Mouse (Mus musculus) MEL (cell line): Measurements from ENCODE around the gene Herc4. TPM values are rescaled to one million over a fixed set of nuclear protein-coding genes. Genes with fewer than 3 reads are reported as not detected.

Source experiments
- DNase-seq: peaks from one replicate; pipeline ENCODE4 v3.0.0; 2011; ENCODE audit warnings: low read depth, low spot score
- H3K27ac ChIP-seq: 2 replicates; pipeline ENCODE4 v1.5.1; 2012; ENCODE audit warnings: low read depth, mild to moderate bottlenecking, control low read depth, low read length, moderate library complexity; ENCODE audit not compliant: control insufficient read depth
- H3K27me3 ChIP-seq, 2 experiments: fragments of 150-350 bp in 1 of 2; sonication (generic) in 1 of 2; 2 replicates each; pipeline ENCODE4 v1.6.1; 2012; ENCODE audit warnings: low read length in 2 of 2, mild to moderate bottlenecking in 2 of 2, improper control_type of control experiment in 1 of 2, moderate library complexity in 1 of 2; ENCODE audit not compliant: insufficient read depth in 2 of 2, control insufficient read depth in 1 of 2
- H3K36me3 ChIP-seq, 2 experiments: 2 replicates each; pipeline ENCODE4 v1.6.1; 2012 to 2014; ENCODE audit warnings: low read length in 2 of 2, improper control_type of control experiment in 1 of 2, inconsistent platforms in 1 of 2, mild to moderate bottlenecking in 1 of 2; ENCODE audit not compliant: insufficient read depth in 2 of 2, control insufficient read depth in 1 of 2
- H3K4me1 ChIP-seq, 2 experiments: fragments of 150-350 bp in 1 of 2; sonication (generic) in 1 of 2; 2 replicates each; pipeline ENCODE4 v1.6.1; 2012; ENCODE audit warnings: low read length in 2 of 2, improper control_type of control experiment in 1 of 2, mild to moderate bottlenecking in 1 of 2; ENCODE audit not compliant: insufficient read depth in 2 of 2, control insufficient read depth in 1 of 2
- H3K4me3 ChIP-seq, 2 experiments: fragments of 150-350 bp in 1 of 2; sonication (generic) in 1 of 2; 2 replicates each; pipeline ENCODE4 v1.5.1; 2012; ENCODE audit warnings: low read depth in 2 of 2, low read length in 2 of 2, mild to moderate bottlenecking in 2 of 2, moderate library complexity in 2 of 2, control low read depth in 1 of 2, improper control_type of control experiment in 1 of 2; ENCODE audit not compliant: control insufficient read depth in 1 of 2, insufficient read depth in 1 of 2
- H3K79me2 ChIP-seq: 2 replicates; pipeline ENCODE4 v1.6.1; 2012; ENCODE audit warnings: mild to moderate bottlenecking, low read length, moderate library complexity; ENCODE audit not compliant: control insufficient read depth, poor library complexity, insufficient read depth
- H3K9ac ChIP-seq: 2 replicates; pipeline ENCODE4 v1.6.1; 2012; ENCODE audit warnings: low read depth, mild to moderate bottlenecking, control low read depth, low read length, moderate library complexity; ENCODE audit not compliant: control insufficient read depth, poor library complexity, severe bottlenecking
- H3K9me3 ChIP-seq: fragments of 150-350 bp; sonication (generic); replicated peaks from 2 replicates; pipeline ENCODE4 v1.6.1; 2012; ENCODE audit warnings: mild to moderate bottlenecking, low read length, improper control_type of control experiment, moderate library complexity; ENCODE audit not compliant: insufficient read depth
- BHLHE40 ChIP-seq: IDR thresholded peaks from 2 replicates; pipeline ENCODE4 v1.6.1; 2012; ENCODE audit warnings: low read depth, mild to moderate bottlenecking, inconsistent platforms, low read length, improper control_type of control experiment, borderline replicate concordance
- CHD2 ChIP-seq: IDR thresholded peaks from 2 replicates; pipeline ENCODE4 v1.6.1; 2011; ENCODE audit warnings: low read length, improper control_type of control experiment
- ELF1 ChIP-seq: IDR thresholded peaks from 2 replicates; pipeline ENCODE4 v1.6.1; 2014; ENCODE audit warnings: low read depth, mild to moderate bottlenecking, inconsistent platforms, low read length, improper control_type of control experiment, moderate library complexity
- GATA1 ChIP-seq: IDR thresholded peaks from 2 replicates; pipeline ENCODE4 v1.6.1; 2011; ENCODE audit warnings: low read depth, low read length, improper control_type of control experiment
- KAT2A ChIP-seq: conservative IDR thresholded peaks from 2 replicates; pipeline ENCODE4 v1.6.1; 2012; ENCODE audit warnings: low read depth, low read length, improper control_type of control experiment, inconsistent platforms
- MEF2A ChIP-seq: IDR thresholded peaks from 2 replicates; pipeline ENCODE4 v1.6.1; 2014; ENCODE audit warnings: low read depth, mild to moderate bottlenecking, inconsistent platforms, low read length, improper control_type of control experiment; ENCODE audit not compliant: poor library complexity, insufficient replicate concordance, severe bottlenecking; ENCODE audit errors: extremely low read depth
- MYC ChIP-seq: IDR thresholded peaks from 2 replicates; pipeline ENCODE4 v1.6.1; 2011; ENCODE audit warnings: low read depth, mild to moderate bottlenecking, low read length, improper control_type of control experiment, moderate library complexity
- NELFE ChIP-seq: IDR thresholded peaks from 2 replicates; pipeline ENCODE4 v1.6.1; 2011; ENCODE audit warnings: low read depth, low read length, improper control_type of control experiment
- POLR2AphosphoS5 ChIP-seq: IDR thresholded peaks from 2 replicates; pipeline ENCODE4 v1.6.1; 2012; ENCODE audit warnings: low read depth, borderline replicate concordance, mild to moderate bottlenecking, inconsistent platforms, low read length, moderate library complexity, mixed read lengths
- RCOR1 ChIP-seq: IDR thresholded peaks from 2 replicates; pipeline ENCODE4 v1.6.1; 2012; ENCODE audit warnings: low read depth, mild to moderate bottlenecking, inconsistent platforms, low read length, improper control_type of control experiment
- SIN3A ChIP-seq: IDR thresholded peaks from 2 replicates; pipeline ENCODE4 v1.6.1; 2012; ENCODE audit warnings: low read length, improper control_type of control experiment, inconsistent platforms
- TAL1 ChIP-seq: IDR thresholded peaks from 2 replicates; pipeline ENCODE4 v1.6.1; 2012; ENCODE audit warnings: mild to moderate bottlenecking, inconsistent platforms, low read length, moderate library complexity, mixed read lengths
- TBP ChIP-seq: IDR thresholded peaks from 2 replicates; pipeline ENCODE4 v1.8.0; 2011; ENCODE audit warnings: low read depth, low read length, improper control_type of control experiment
- TCF12 ChIP-seq: IDR thresholded peaks from 2 replicates; pipeline ENCODE4 v1.6.1; 2014; ENCODE audit warnings: low read depth, mild to moderate bottlenecking, inconsistent platforms, low read length, improper control_type of control experiment, moderate library complexity
- ZC3H11A ChIP-seq: IDR thresholded peaks from 2 replicates; pipeline ENCODE4 v1.6.1; 2012; ENCODE audit warnings: low read depth, mild to moderate bottlenecking, inconsistent platforms, low read length, improper control_type of control experiment
- ZKSCAN1 ChIP-seq: IDR thresholded peaks from 2 replicates; pipeline ENCODE4 v1.6.1; 2012; ENCODE audit warnings: low read depth, mild to moderate bottlenecking, inconsistent platforms, low read length, improper control_type of control experiment, moderate library complexity
- polyA plus RNA-seq, 2 experiments: library from polyadenylated mRNA; stranded (reverse) in 1 of 2; unstranded in 1 of 2; fragments of >175 nt in 1 of 2; fragments of >200 nt in 1 of 2; gene quantifications; 2 replicates each; pipeline versions ENCODE4 v1.2.1 to v1.2.4; 2012; ENCODE audit warnings: low replicate concordance in 2 of 2, low read depth in 1 of 2; ENCODE audit not compliant: insufficient read length in 2 of 2, insufficient read depth in 1 of 2, missing spikeins in 1 of 2
- total RNA-seq: library from RNA; depleted of rRNA; stranded (reverse); fragments of 300-350 nt; gene quantifications from 2 replicates; pipeline ENCODE4 v1.2.3, GENCODE M21; 2012

Gene Herc4
- total and polyA plus RNA-seq, 3 experiments: 37.1 to 140 (median 57.1) TPM

- TF ChIP-seq NELFE (peak; percentile 93), RCOR1 (no peak), MYC (peak; percentile 47; the same call in 1 of the 2 replicates)
Measured at GRCm38 (mm10) chr10:63243493-63244054, at the start of gene Herc4 (continued).

- H3K36me3 ChIP-seq: no peaks in the 10 kb centered on the region
- no peaks in the 10 kb centered on the region for H3K79me2 ChIP-seq
- no peaks in the 10 kb centered on the region for H3K9me3 ChIP-seq
- H3K27ac ChIP-seq: no peak overlapping the region
- no peaks in the 10 kb centered on the region for H3K4me1 ChIP-seq
- TF ChIP-seq TAL1: no peak
- TF ChIP-seq TBP: no peak
- TF ChIP-seq, all 39 proteins: peak for 0
- Histone ChIP-seq H3K4me3 (no peak overlapping the region), H3K27me3 (peaks cover 0 to 2% of the 10 kb centered on the region in 2 experiments; a peak in 1 of 4 replicates), H3K9ac (no peak overlapping the region)
- no peak for DNase-seq
Measured at GRCm38 (mm10) chr10:63199008-63199407, 44.6 kb upstream of the Herc4 start.

- TF ChIP-seq NELFE (no peak), GATA1 (no peak), MEF2A (no peak), CHD2 (no peak), ELF1 (no peak), ZKSCAN1 (no peak), SIN3A (no peak), ZC3H11A (no peak), KAT2A (no peak), TCF12 (no peak), POLR2AphosphoS5 (no peak), BHLHE40 (no peak)
- Histone ChIP-seq H3K79me2 (no peaks in the 10 kb centered on the region), H3K4me1 (no peaks in the 10 kb centered on the region), H3K4me3 (no peak overlapping the region), H3K27ac (no peak overlapping the region), H3K36me3 (no peaks in the 10 kb centered on the region), H3K9me3 (no peaks in the 10 kb centered on the region), H3K9ac (no peak overlapping the region), H3K27me3 (peaks cover 1 to 2% of the 10 kb centered on the region in 2 experiments; a peak in 2 of 4 replicates)
- DNase-seq: no peak
Measured at GRCm38 (mm10) chr10:63201534-63201933, 42.1 kb upstream of the Herc4 start.
